Mouse (Mus musculus) midbrain, embryonic 14.5 days (tissue): Measurements from ENCODE around the gene Irs1. TPM values are rescaled to one million over a fixed set of nuclear protein-coding genes. Genes with fewer than 3 reads are reported as not detected.

Experiments used
- ATAC-seq: fragments of 200-750 bp; cut with Nextera tagmentation; 2 replicates; pipeline ENCODE4 v1.8.0; 2017; ENCODE audit warnings: moderate number of reproducible peaks, moderate library complexity; ENCODE audit not compliant: low FRiP score, low TSS enrichment
- DNase-seq: peaks from one replicate; pipeline ENCODE4 v3.0.0-alpha.2; 2015
- H3K27ac ChIP-seq: fragments of 300-500 bp; sonication (generic); replicated peaks from 2 replicates; pipeline ENCODE4 v1.5.1; 2014; ENCODE audit warnings: mild to moderate bottlenecking, low read depth, low read length, moderate library complexity
- H3K27me3 ChIP-seq: fragments of 300-500 bp; sonication (generic); 2 replicates; pipeline ENCODE4 v1.6.1; 2014; ENCODE audit warnings: low read length, control low read depth, mixed read lengths; ENCODE audit not compliant: control insufficient read depth, insufficient read depth
- H3K36me3 ChIP-seq: fragments of 300-500 bp; sonication (generic); 2 replicates; pipeline ENCODE4 v1.6.1; 2014; ENCODE audit warnings: low read length, control low read depth; ENCODE audit not compliant: control insufficient read depth, insufficient read depth
- H3K4me1 ChIP-seq: fragments of 300-500 bp; sonication (generic); 2 replicates; pipeline ENCODE4 v1.6.1; 2014; ENCODE audit warnings: mild to moderate bottlenecking, antibody characterized with exemption, low read length, control low read depth; ENCODE audit not compliant: control insufficient read depth, insufficient read depth
- H3K4me2 ChIP-seq: fragments of 300-500 bp; sonication (generic); 2 replicates; pipeline ENCODE4 v1.6.1; 2014; ENCODE audit warnings: mild to moderate bottlenecking, low read length, moderate library complexity
- H3K4me3 ChIP-seq: fragments of 300-500 bp; sonication (generic); replicated peaks from 2 replicates; pipeline ENCODE4 v1.5.1; 2014; ENCODE audit warnings: low read depth, low read length
- H3K9ac ChIP-seq: fragments of 300-500 bp; sonication (generic); replicated peaks from 2 replicates; pipeline ENCODE4 v1.6.1; 2014; ENCODE audit warnings: mild to moderate bottlenecking, low read length, moderate library complexity
- H3K9me3 ChIP-seq: fragments of 300-500 bp; sonication (generic); 2 replicates; pipeline ENCODE4 v1.6.1; 2016; ENCODE audit warnings: low read length, control low read depth, mixed read lengths; ENCODE audit not compliant: control insufficient read depth
- whole genome bisulfite sequencing: fragments of 180-500 bp; shearing (Covaris S2); extraction: QIAGEN DNeasy Blood & Tissue Kit; methylation state at CpG from one replicate; pipeline ENCODE4 v1.1.7; 2014; 5-methylcytosine and 5-hydroxymethylcytosine counted together
- polyA plus RNA-seq: library from polyadenylated mRNA; unstranded; fragments of >200 nt; fragmentation: Nextera tagmentation; extraction: Ambion mirVana; gene quantifications from 2 replicates; pipeline ENCODE4 v1.2.1, GENCODE M21; 2014

Irs1 gene
- polyA plus RNA-seq, 1 experiment from 2014 or later, result 7.9 TPM

GRCm38 (mm10) chr1:82291930-82292712 lies 905 bp upstream of the Irs1 start:
- Histone ChIP-seq H3K9me3 (no peaks in the 10 kb centered on the region), H3K4me1 (peaks cover 29% of the 10 kb centered on the region), H3K9ac (peak overlapping the region; percentile 85), H3K4me3 (peak overlapping the region; percentile 75), H3K27me3 (no peaks in the 10 kb centered on the region), H3K36me3 (0 out of 2 replicates have a peak, but pooled peaks cover 6% of the 10 kb centered on the region), H3K4me2 (peak overlapping the region; percentile 82), H3K27ac (peak overlapping the region; percentile 97)
- ATAC-seq (no peak), DNase-seq (no peak)
- 2% methylated on average over 23 of the region's 23 CpGs for WGBS

GRCm38 (mm10) chr1:82290723-82291150 lies 479 bp downstream of the Irs1 start:
- ATAC-seq (peak; percentile 58), DNase-seq (peak; percentile 86)
- WGBS, result under 1% methylated on average over 30 of the region's 31 CpGs
- peak overlapping the region; percentile 97 for H3K27ac ChIP-seq
- H3K9ac ChIP-seq, result peak overlapping the region; percentile 85
- peak overlapping the region; percentile 75 for H3K4me3 ChIP-seq
- H3K4me2 ChIP-seq, result peak overlapping the region; percentile 82
- H3K4me1 ChIP-seq, result peaks cover 42% of the 10 kb centered on the region
- no peaks in the 10 kb centered on the region for H3K27me3 ChIP-seq
- 0 out of 2 replicates have a peak, but pooled peaks cover 6% of the 10 kb centered on the region for H3K36me3 ChIP-seq
- H3K9me3 ChIP-seq, result no peaks in the 10 kb centered on the region

GRCm38 (mm10) chr1:82289990-82290681 lies 1.1 kb downstream of the Irs1 start:
- under 1% methylated on average over 45 of the region's 45 CpGs for WGBS
- peak overlapping the region; percentile 97 for H3K27ac ChIP-seq
- H3K4me2 ChIP-seq, result peak overlapping the region; percentile 82
- H3K9ac ChIP-seq, result peak overlapping the region; percentile 85
- peak overlapping the region; percentile 75 for H3K4me3 ChIP-seq
- ATAC-seq, result no peak
- no peaks in the 10 kb centered on the region for H3K27me3 ChIP-seq
- H3K36me3 ChIP-seq, result 0 out of 2 replicates have a peak, but pooled peaks cover 6% of the 10 kb centered on the region
- peak; percentile 83 for DNase-seq
- H3K4me1 ChIP-seq, result peaks cover 48% of the 10 kb centered on the region
- H3K9me3 ChIP-seq, result no peaks in the 10 kb centered on the region

GRCm38 (mm10) chr1:82289116-82289989 lies 1.9 kb downstream of the Irs1 start:
- 73% methylated on average over 35 of the region's 35 CpGs for WGBS

GRCm38 (mm10) chr1:82288421-82288990 lies 2.7 kb downstream of the Irs1 start:
- WGBS, result 97% methylated on average over 18 of the region's 18 CpGs
- peaks cover 54% of the 10 kb centered on the region for H3K4me1 ChIP-seq
- ATAC-seq, result no peak
- no peaks in the 10 kb centered on the region for H3K9me3 ChIP-seq
- DNase-seq, result no peak
- no peak overlapping the region for H3K27ac ChIP-seq
- H3K4me3 ChIP-seq, result no peak overlapping the region
- peak overlapping the region; percentile 82 for H3K4me2 ChIP-seq
- no peaks in the 10 kb centered on the region for H3K27me3 ChIP-seq
- 0 out of 2 replicates have a peak, but pooled peaks cover 6% of the 10 kb centered on the region for H3K36me3 ChIP-seq
- no peak overlapping the region for H3K9ac ChIP-seq

More at GRCm38 (mm10) chr1:82289116-82289989, 1.9 kb downstream of the Irs1 start:
- peaks cover 52% of the 10 kb centered on the region for H3K4me1 ChIP-seq
- peak overlapping the region; percentile 85 for H3K9ac ChIP-seq
- peak overlapping the region; percentile 75 for H3K4me3 ChIP-seq
- no peaks in the 10 kb centered on the region for H3K27me3 ChIP-seq
- H3K36me3 ChIP-seq, result 0 out of 2 replicates have a peak, but pooled peaks cover 6% of the 10 kb centered on the region
- H3K27ac ChIP-seq, result peak overlapping the region; percentile 97
- DNase-seq (no peak), ATAC-seq (no peak)
- no peaks in the 10 kb centered on the region for H3K9me3 ChIP-seq
- peak overlapping the region; percentile 82 for H3K4me2 ChIP-seq

- DNase-seq, result no peak
- no peak overlapping the region for H3K9ac ChIP-seq
- H3K27me3 ChIP-seq, result no peaks in the 10 kb centered on the region
- H3K9me3 ChIP-seq, result no peaks in the 10 kb centered on the region
- H3K36me3 ChIP-seq, result 0 out of 2 replicates have a peak, but pooled peaks cover 6% of the 10 kb centered on the region
- no peak overlapping the region for H3K27ac ChIP-seq
- peak overlapping the region; percentile 45 for H3K4me3 ChIP-seq
- WGBS, result 94% methylated on average over 16 of the region's 16 CpGs
- H3K4me1 ChIP-seq, result peaks cover 54% of the 10 kb centered on the region
- no peak for ATAC-seq
- H3K4me2 ChIP-seq, result peak overlapping the region; percentile 82
These were observed 3.4 kb downstream of the Irs1 start for GRCm38 (mm10) chr1:82287776-82288325.

GRCm38 (mm10) chr1:82287052-82287775 lies 4.0 kb downstream of the Irs1 start:
- no peak for DNase-seq
- peak overlapping the region; percentile 1; the same call in 1 of the 2 replicates for H3K27ac ChIP-seq
- WGBS, result 69% methylated on average over 22 of the region's 22 CpGs

More at GRCm38 (mm10) chr1:82287052-82287775, 4.0 kb downstream of the Irs1 start:
- ATAC-seq, result no peak
- Histone ChIP-seq H3K4me2 (peak overlapping the region; percentile 82), H3K4me1 (peaks cover 54% of the 10 kb centered on the region), H3K9ac (peak overlapping the region; percentile 52), H3K36me3 (0 out of 2 replicates have a peak, but pooled peaks cover 6% of the 10 kb centered on the region), H3K27me3 (no peaks in the 10 kb centered on the region), H3K9me3 (no peaks in the 10 kb centered on the region), H3K4me3 (peak overlapping the region; percentile 45)
